Mouse (Mus musculus) ES-Bruce4 (cell line): ENCODE data around the gene Cnot6l.

Source experiments
- CTCF ChIP-seq: IDR thresholded peaks from one replicate; pipeline ENCODE4 v1.8.1; 2011; ENCODE audit warnings: low read depth, low read length
- POLR2A ChIP-seq: IDR thresholded peaks from one replicate; pipeline ENCODE4 v1.8.1; 2011; ENCODE audit warnings: low read length; ENCODE audit not compliant: insufficient read depth

DNA sequence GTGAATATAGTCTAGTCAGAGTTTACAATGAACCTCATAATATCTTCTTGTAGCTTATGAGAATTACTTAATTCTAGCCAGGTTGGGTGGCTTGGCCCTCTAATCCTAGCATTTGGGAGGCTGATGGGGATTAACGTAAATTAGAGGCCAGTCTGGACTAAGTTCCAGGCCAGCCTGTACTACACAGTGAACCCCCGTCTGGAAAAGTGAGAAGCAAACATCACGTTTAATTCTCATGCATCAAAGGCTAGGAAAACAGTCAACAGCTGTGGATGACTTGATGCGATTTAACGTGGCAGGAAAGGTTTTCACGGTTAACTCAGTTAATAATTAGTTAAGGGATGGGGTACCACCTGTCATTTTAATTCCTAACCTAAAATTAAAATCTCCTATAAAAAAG is 34.3 kb upstream of the Cnot6l start:
- TF ChIP-seq POLR2A (no peak), CTCF (no peak)
